Mouse (Mus musculus): Measurements from ENCODE around the gene Nedd9.

Nedd9 gene

GRCm38 (mm10) chr13:41343887-41344266 lies 143.3 kb downstream of the Nedd9 start:
- no peak for DNase-seq (ENCODE audit: low read depth, low spot score)

- DNase-seq (ENCODE audit: low read depth, low spot score) = no peak
These were observed 143.8 kb downstream of the Nedd9 start for GRCm38 (mm10) chr13:41343163-41343886.

GRCm38 (mm10) chr13:41341422-41341821 lies 145.7 kb downstream of the Nedd9 start:
- no peak for DNase-seq (ENCODE audit: low read depth, low spot score)

GRCm38 (mm10) chr13:41339653-41340351 lies 147.4 kb downstream of the Nedd9 start:
- DNase-seq (ENCODE audit: low read depth, low spot score) = no peak

GRCm38 (mm10) chr13:41339195-41339594 lies 148.0 kb downstream of the Nedd9 start:
- no peak for DNase-seq (ENCODE audit: low read depth, low spot score)

GRCm38 (mm10) chr13:41337407-41337806 lies 149.8 kb downstream of the Nedd9 start:
- no peak for DNase-seq (ENCODE audit: low read depth, low spot score)

GRCm38 (mm10) chr13:41336260-41336659 lies 150.9 kb downstream of the Nedd9 start:
- DNase-seq (ENCODE audit: low read depth, low spot score) = no peak

GRCm38 (mm10) chr13:41335767-41336166 lies 151.4 kb downstream of the Nedd9 start:
- no peak for DNase-seq (ENCODE audit: low read depth, low spot score)

GRCm38 (mm10) chr13:41334641-41335000 lies 152.5 kb downstream of the Nedd9 start:
- no peak for DNase-seq (ENCODE audit: low read depth, low spot score)

GRCm38 (mm10) chr13:41333889-41334640 lies 153.1 kb downstream of the Nedd9 start:
- no peak for DNase-seq (ENCODE audit: low read depth, low spot score)

GRCm38 (mm10) chr13:41331671-41332340 lies 155.4 kb downstream of the Nedd9 start:
- no peak for DNase-seq (ENCODE audit: low read depth, low spot score)

GRCm38 (mm10) chr13:41330589-41331345 lies 156.4 kb downstream of the Nedd9 start:
- DNase-seq (ENCODE audit: low read depth, low spot score) = no peak

GRCm38 (mm10) chr13:41330051-41330450 lies 157.1 kb downstream of the Nedd9 start:
- no peak for DNase-seq (ENCODE audit: low read depth, low spot score)

- DNase-seq (ENCODE audit: low read depth, low spot score) = no peak
These were observed 158.7 kb downstream of the Nedd9 start for GRCm38 (mm10) chr13:41328481-41328880.

- no peak for DNase-seq (ENCODE audit: low read depth, low spot score)
These were observed 159.6 kb downstream of the Nedd9 start for GRCm38 (mm10) chr13:41327546-41327945.

GRCm38 (mm10) chr13:41326134-41326533 lies 161.0 kb downstream of the Nedd9 start:
- DNase-seq (ENCODE audit: low read depth, low spot score) = no peak

- DNase-seq (ENCODE audit: low read depth, low spot score) = no peak
These were observed 161.8 kb downstream of the Nedd9 start for GRCm38 (mm10) chr13:41325346-41325745.

- no peak for DNase-seq (ENCODE audit: low read depth, low spot score)
These were observed 162.5 kb downstream of the Nedd9 start for GRCm38 (mm10) chr13:41324631-41325030.

- DNase-seq (ENCODE audit: low read depth, low spot score) = no peak
These were observed 165.7 kb downstream of the Nedd9 start for GRCm38 (mm10) chr13:41321433-41321832.

GRCm38 (mm10) chr13:41320749-41321148 lies 166.4 kb downstream of the Nedd9 start:
- DNase-seq (ENCODE audit: low read depth, low spot score) = no peak

GRCm38 (mm10) chr13:41302716-41303115 lies 184.4 kb downstream of the Nedd9 start:
- DNase-seq (ENCODE audit: low read depth, low spot score) = peak; percentile 62
